Mouse (Mus musculus) heart, adult 2 months (tissue): Measurements from ENCODE around the gene Tmem165. TPM values are rescaled to one million over a fixed set of nuclear protein-coding genes. Genes with fewer than 3 reads are reported as not detected.

Experiments
- DNase-seq, 2 experiments: peaks; one replicate each; pipeline ENCODE4 v3.0.0; 2021
- H3K27ac ChIP-seq: fragments of 200-600 bp; 2 replicates; pipeline ENCODE4 v1.8.1; 2022
- H3K27me3 ChIP-seq: fragments of 200-500 bp; 2 replicates; pipeline ENCODE4 v1.6.1; 2012; ENCODE audit warnings: mild to moderate bottlenecking, low read length, inconsistent platforms, mixed read lengths; ENCODE audit not compliant: control insufficient read depth, insufficient read depth
- H3K36me3 ChIP-seq: fragments of 200-500 bp; 2 replicates; pipeline ENCODE4 v1.6.1; 2012; ENCODE audit warnings: low read length, inconsistent platforms; ENCODE audit not compliant: control insufficient read depth, insufficient read depth
- H3K4me1 ChIP-seq: fragments of 200-500 bp; 2 replicates; pipeline ENCODE4 v1.6.1; 2011; ENCODE audit warnings: low read length; ENCODE audit not compliant: control insufficient read depth, insufficient read depth
- H3K4me3 ChIP-seq: fragments of 200-600 bp; 2 replicates; pipeline ENCODE4 v1.8.1; 2022
- H3K79me2 ChIP-seq: fragments of 200-500 bp; replicated peaks from 2 replicates; pipeline ENCODE4 v1.6.1; 2012; ENCODE audit warnings: mild to moderate bottlenecking, inconsistent platforms, low read length, moderate library complexity, mixed read lengths; ENCODE audit not compliant: control insufficient read depth, insufficient read depth
- H3K9ac ChIP-seq: fragments of 200-500 bp; 2 replicates; pipeline ENCODE4 v1.6.1; 2012; ENCODE audit warnings: low read depth, mild to moderate bottlenecking, control low read depth, inconsistent platforms, low read length, mixed read lengths
- CTCF ChIP-seq: fragments of 200-600 bp; IDR thresholded peaks from 2 replicates; pipeline ENCODE4 v1.8.1; 2022; ENCODE audit warnings: antibody characterized with exemption, mild to moderate bottlenecking, moderate library complexity
- EP300 ChIP-seq: fragments of 200-500 bp; IDR thresholded peaks from 2 replicates; pipeline ENCODE4 v1.6.1; 2011; ENCODE audit warnings: low read depth, low read length, control low read depth; ENCODE audit not compliant: insufficient read depth
- POLR2A ChIP-seq: fragments of 200-500 bp; IDR thresholded peaks from 2 replicates; pipeline ENCODE4 v1.6.1; 2011; ENCODE audit warnings: mild to moderate bottlenecking, low read depth, low read length, control low read depth; ENCODE audit not compliant: insufficient read depth
- WGBS: fragments of 180-500 bp; shearing (Covaris S2); methylation state at CpG from one replicate; pipeline ENCODE4 v1.1.7; 2018; 5-methylcytosine and 5-hydroxymethylcytosine counted together
- intact Hi-C: fragments of 180-260 bp; cut with DNase I; formaldehyde crosslinking; loops from one replicate; pipeline ENCODE4 v1.15.1; 2025
- polyA plus RNA-seq: library from polyadenylated mRNA; depleted of rRNA; stranded (reverse); fragments of >200 nt; gene quantifications from 2 replicates; pipeline ENCODE4 v1.2.3, GENCODE M21; 2012
- total RNA-seq, 2 experiments: library from RNA; stranded (reverse); gene quantifications; 2 replicates each; pipeline ENCODE4 v1.2.3; 2021

Gene Tmem165
- total and polyA plus RNA-seq, 3 experiments = 17.9 to 21.5 (median 19.0) TPM

- H3K4me3 ChIP-seq = no peak overlapping the region
- no peak for DNase-seq
- TF ChIP-seq EP300 (no peak), CTCF (no peak), POLR2A (no peak)
- H3K9ac ChIP-seq = no peak overlapping the region
- peaks cover 3% of the 10 kb centered on the region for H3K4me1 ChIP-seq
- H3K79me2 ChIP-seq = no peaks in the 10 kb centered on the region
- H3K27ac ChIP-seq = no peak overlapping the region
- no peaks in the 10 kb centered on the region for H3K27me3 ChIP-seq
- intact Hi-C loops = no loop called here
- WGBS = 84% methylated on average over 4 of the region's 4 CpGs
- H3K36me3 ChIP-seq = peaks cover 3% of the 10 kb centered on the region; the same call in 1 of the 2 replicates
Observed at GRCm38 (mm10) chr5:76175051-76175450, 8.6 kb upstream of the Tmem165 start.

GRCm38 (mm10) chr5:76176411-76176810, 7.3 kb upstream of the Tmem165 start:
- no peak overlapping the region for H3K27ac ChIP-seq
- H3K79me2 ChIP-seq = no peaks in the 10 kb centered on the region
- TF ChIP-seq POLR2A = no peak
- no peak for TF ChIP-seq CTCF
- no peak for TF ChIP-seq EP300
- H3K4me1 ChIP-seq = peaks cover 3% of the 10 kb centered on the region
- WGBS = 17% methylated on average over 3 of the region's 3 CpGs
- H3K9ac ChIP-seq = no peak overlapping the region
- DNase-seq = no peak
- no peaks in the 10 kb centered on the region for H3K27me3 ChIP-seq
- peaks cover 3% of the 10 kb centered on the region; the same call in 1 of the 2 replicates for H3K36me3 ChIP-seq
- H3K4me3 ChIP-seq = no peak overlapping the region
- intact Hi-C loops = no loop called here

GRCm38 (mm10) chr5:76176841-76177240, 6.8 kb upstream of the Tmem165 start:
- DNase-seq = no peak
- TF ChIP-seq CTCF (no peak), EP300 (no peak), POLR2A (no peak)
- peaks cover 3% of the 10 kb centered on the region for H3K4me1 ChIP-seq
- H3K36me3 ChIP-seq = peaks cover 3% of the 10 kb centered on the region; the same call in 1 of the 2 replicates
- intact Hi-C loops = no loop called here
- H3K27ac ChIP-seq = no peak overlapping the region
- 38% methylated on average over 11 of the region's 11 CpGs for WGBS
- H3K9ac ChIP-seq = no peak overlapping the region
- no peak overlapping the region for H3K4me3 ChIP-seq
- no peaks in the 10 kb centered on the region for H3K27me3 ChIP-seq
- no peaks in the 10 kb centered on the region for H3K79me2 ChIP-seq

GRCm38 (mm10) chr5:76177664-76178063, 6.0 kb upstream of the Tmem165 start:
- WGBS = 76% methylated on average over 7 of the region's 7 CpGs
- Histone ChIP-seq H3K27me3 (no peaks in the 10 kb centered on the region), H3K9ac (no peak overlapping the region), H3K4me1 (peaks cover 3% of the 10 kb centered on the region), H3K36me3 (peaks cover 3% of the 10 kb centered on the region; the same call in 1 of the 2 replicates), H3K27ac (no peak overlapping the region), H3K4me3 (no peak overlapping the region), H3K79me2 (no peaks in the 10 kb centered on the region)
- no peak for TF ChIP-seq CTCF
- no peak for TF ChIP-seq POLR2A
- TF ChIP-seq EP300 = no peak
- no peak for DNase-seq
- intact Hi-C loops = no loop called here

GRCm38 (mm10) chr5:76179171-76179570, 4.5 kb upstream of the Tmem165 start:
- H3K4me1 ChIP-seq = peaks cover 4% of the 10 kb centered on the region
- H3K36me3 ChIP-seq = peaks cover 3% of the 10 kb centered on the region; the same call in 1 of the 2 replicates
- no peak overlapping the region for H3K9ac ChIP-seq
- no peak for DNase-seq
- no peaks in the 10 kb centered on the region for H3K79me2 ChIP-seq
- intact Hi-C loops = no loop called here
- WGBS = 94% methylated on average over 5 of the region's 5 CpGs
- H3K4me3 ChIP-seq = no peak overlapping the region
- H3K27ac ChIP-seq = no peak overlapping the region
- TF ChIP-seq EP300 = no peak
- no peak for TF ChIP-seq POLR2A
- no peak for TF ChIP-seq CTCF
- no peaks in the 10 kb centered on the region for H3K27me3 ChIP-seq

- H3K79me2 ChIP-seq = no peaks in the 10 kb centered on the region
- H3K4me3 ChIP-seq = no peak overlapping the region
- intact Hi-C loops = no loop called here
- H3K4me1 ChIP-seq = peaks cover 5% of the 10 kb centered on the region
- H3K27me3 ChIP-seq = no peaks in the 10 kb centered on the region
- no peak for DNase-seq
- H3K36me3 ChIP-seq = peaks cover 3% of the 10 kb centered on the region; the same call in 1 of the 2 replicates
- whole genome bisulfite sequencing = 89% methylated on average over 5 of the region's 5 CpGs
- TF ChIP-seq POLR2A = no peak
- TF ChIP-seq CTCF = no peak
- TF ChIP-seq EP300 = no peak
- no peak overlapping the region for H3K27ac ChIP-seq
- H3K9ac ChIP-seq = no peak overlapping the region
Observed at GRCm38 (mm10) chr5:76179791-76180190, 3.9 kb upstream of the Tmem165 start.
